Comparison of ENCODE assay signal across 8 mouse cellular contexts in the genomic region with DNA sequence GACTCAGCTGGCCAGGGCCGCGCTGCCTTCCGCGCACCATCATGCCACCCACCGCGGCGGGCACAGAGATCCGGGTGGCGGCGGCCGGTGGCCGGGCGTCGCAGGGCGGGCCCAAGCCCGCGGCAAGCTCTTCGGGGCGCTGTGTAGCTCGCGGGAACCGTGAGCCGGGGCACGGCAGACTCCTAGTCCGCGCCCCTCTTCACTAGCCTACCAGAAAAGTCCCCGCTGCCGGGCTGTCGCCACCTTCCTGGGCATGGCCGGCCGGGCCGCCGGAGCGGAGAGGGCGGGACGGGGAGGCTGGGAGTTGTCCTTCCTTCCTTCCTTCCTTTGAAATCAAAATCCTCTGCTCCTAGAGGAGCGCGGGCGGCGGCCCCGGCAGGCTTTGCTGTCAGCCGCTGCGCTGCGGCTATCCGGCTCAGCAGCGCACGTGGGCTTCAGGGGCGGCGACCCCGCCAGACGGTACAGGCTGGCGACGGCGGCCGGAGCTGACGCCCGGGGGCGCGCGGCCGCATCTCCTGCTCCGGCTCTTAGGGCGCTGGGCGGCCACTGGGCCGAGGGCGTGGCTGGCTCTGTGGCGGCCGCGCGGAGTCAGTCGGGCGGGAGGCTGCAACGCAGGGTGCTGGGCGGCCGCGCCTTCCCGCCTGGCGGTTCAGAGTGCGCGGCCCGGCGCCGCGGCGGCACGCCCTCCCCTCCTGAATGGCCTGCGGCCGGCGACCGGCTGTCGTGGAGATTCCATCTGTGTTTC. TPM values are rescaled to one million over a fixed set of nuclear protein-coding genes. Genes with fewer than 3 reads are reported as not detected.
DNase-seq lines count a peak whose midpoint lies in the region; TF ChIP-seq lines count a peak whose summit lies in the region.

No protein-coding gene starts in this region.

- H3K27me3 ChIP-seq in hindbrain, embryonic 10.5 days (ENCODE audit: insufficient read depth, poor library complexity, severe bottlenecking), result no peaks in the 10 kb centered on the region

- peak overlapping the region; percentile 90 for H3K9ac ChIP-seq in ES-E14 (ENCODE audit: insufficient read depth, low read depth, low read length, poor library complexity, severe bottlenecking)

- H3K9me3 ChIP-seq in ES-E14 (ENCODE audit: control insufficient read depth, insufficient read depth, low read depth, low read length), result no peaks in the 10 kb centered on the region
- peaks cover 6% of the 10 kb centered on the region; the same call in 1 of the 2 replicates for H3K9me3 ChIP-seq in hindbrain, embryonic 10.5 days

- peak overlapping the region; percentile 77 to 79 for H3K4me3 ChIP-seq in ES-E14 (ENCODE audit: insufficient read depth in 1 of 2, low read depth in 1 of 2, low read length in 2 of 2, poor library complexity in 1 of 2, severe bottlenecking in 1 of 2)
- H3K4me3 ChIP-seq in hindbrain, embryonic 10.5 days, result peak overlapping the region; percentile 86

- peaks cover 5% of the 10 kb centered on the region for H3K36me3 ChIP-seq in ES-E14 (ENCODE audit: control insufficient read depth, insufficient read depth, low read length, poor library complexity, severe bottlenecking)
- peaks cover 12% of the 10 kb centered on the region for H3K36me3 ChIP-seq in hindbrain, embryonic 10.5 days

- under 1% methylated on average over 91 of the region's 91 CpGs for WGBS in hindbrain, embryonic 10.5 days

- DNase-seq in ES-E14 (ENCODE audit: low read depth, low spot score), result no peak
- DNase-seq in brain, adult 2 months (ENCODE audit: low read depth, low spot score), result peak; percentile 80
- DNase-seq in frontal cortex, adult 2 months (ENCODE audit: extremely low spot score in 1 of 2, low spot score in 1 of 2), result peak; percentile 11 to 43
- peak; percentile 76 for DNase-seq in hindbrain, embryonic 10.5 days (ENCODE audit: low spot score)
- DNase-seq in layer of hippocampus, postnatal 25 days (ENCODE audit: extremely low spot score in 1 of 2, low spot score in 1 of 2), result peak; percentile 33
- peak; percentile 85 to 93 for DNase-seq in lung, postnatal 4 days
- DNase-seq in retina, postnatal 1 day, result peak; percentile 87
- DNase-seq in urinary bladder, adult 18-20 months (ENCODE audit: low spot score in 2 of 2), result peak; percentile 68 to 70

- H3K27ac ChIP-seq in ES-E14 (ENCODE audit: insufficient read depth, low read depth, low read length, poor library complexity, severe bottlenecking), result peak overlapping the region; percentile 89
- H3K27ac ChIP-seq in hindbrain, embryonic 10.5 days, result peak overlapping the region; percentile 99

- peaks cover 8 to 12% of the 10 kb centered on the region in 2 experiments for H3K4me1 ChIP-seq in ES-E14 (ENCODE audit: control insufficient read depth in 2 of 2, insufficient read depth in 2 of 2, low read length in 2 of 2, poor library complexity in 1 of 2)
- H3K4me1 ChIP-seq in hindbrain, embryonic 10.5 days (replicated peaks), result peaks cover 68% of the 10 kb centered on the region

- in situ Hi-C loops in ES-E14 (cut with MboI; ENCODE audit: low sequenced_read_pairs in 2 of 2, unreplicated experiment in 2 of 2), result no loop called here

TF ChIP-seq in ES-E14, 5 proteins besides CTCF, POLR2A, EP300 and RAD21:
- TF ChIP-seq CHD2 (IDR thresholded peaks at IDR 0.05; ENCODE audit: low read depth, low read length), result no peak
- TF ChIP-seq ZNF384 (IDR thresholded peaks at IDR 0.05; ENCODE audit: low read depth, low read length), result no peak
- TF ChIP-seq HCFC1 (IDR thresholded peaks at IDR 0.05; ENCODE audit: borderline replicate concordance, insufficient read depth, low read length), result 0 out of 2 replicates have a peak, but pooled peaks have one; percentile 6
- TF ChIP-seq ZC3H11A (IDR thresholded peaks at IDR 0.05; ENCODE audit: borderline replicate concordance, low read depth, low read length), result no peak
- TF ChIP-seq MAFK (IDR thresholded peaks at IDR 0.05; ENCODE audit: insufficient read depth, low read depth, low read length), result no peak

RNA-seq across cellular contexts. Expression of gene Tlnrd1, which starts 0.7 kb away (rescaled TPM):
- total RNA-seq in ES-E14 (2012; rRNA removed), result 10.4 and 13.2 TPM in 2 replicates
- 14.8 and 15.8 TPM in 2 replicates for polyA plus RNA-seq in frontal cortex, adult 2 months (2012; rRNA removed)
- polyA plus RNA-seq in hindbrain, embryonic 10.5 days (2016; fragmentation: Nextera tagmentation; extraction: Ambion mirVana), result 11.7 and 15.2 TPM in 2 replicates
- total RNA-seq in layer of hippocampus, postnatal 25 days (2021), result 10 to 100 TPM; 20.0 to 21.4 TPM

RNA-seq across cellular contexts. Expression of gene Mesd, which starts 0.8 kb away (rescaled TPM):
- total RNA-seq in ES-E14 (2012; rRNA removed), result 142 and 228 TPM in 2 replicates
- 29.5 and 33.9 TPM in 2 replicates for polyA plus RNA-seq in frontal cortex, adult 2 months (2012; rRNA removed)
- polyA plus RNA-seq in hindbrain, embryonic 10.5 days (2016; fragmentation: Nextera tagmentation; extraction: Ambion mirVana), result 73.4 and 96.5 TPM in 2 replicates
- total RNA-seq in layer of hippocampus, postnatal 25 days (2021), result 10 to 100 TPM; 56.5 to 63.2 TPM
